Mouse (Mus musculus) retina, adult 2 months (tissue): ENCODE measurements around the gene Map3k14.
"Not testable (repeated sequence)": the region's sequence is repeated elsewhere in the genome, so short reads cannot be mapped to it uniquely, and the experiment has no call there.

Source experiments
- DNase-seq: peaks from one replicate; pipeline ENCODE4 v3.0.0-alpha.2; 2012; ENCODE audit warnings: low read depth, low spot score

Map3k14 gene

DNA sequence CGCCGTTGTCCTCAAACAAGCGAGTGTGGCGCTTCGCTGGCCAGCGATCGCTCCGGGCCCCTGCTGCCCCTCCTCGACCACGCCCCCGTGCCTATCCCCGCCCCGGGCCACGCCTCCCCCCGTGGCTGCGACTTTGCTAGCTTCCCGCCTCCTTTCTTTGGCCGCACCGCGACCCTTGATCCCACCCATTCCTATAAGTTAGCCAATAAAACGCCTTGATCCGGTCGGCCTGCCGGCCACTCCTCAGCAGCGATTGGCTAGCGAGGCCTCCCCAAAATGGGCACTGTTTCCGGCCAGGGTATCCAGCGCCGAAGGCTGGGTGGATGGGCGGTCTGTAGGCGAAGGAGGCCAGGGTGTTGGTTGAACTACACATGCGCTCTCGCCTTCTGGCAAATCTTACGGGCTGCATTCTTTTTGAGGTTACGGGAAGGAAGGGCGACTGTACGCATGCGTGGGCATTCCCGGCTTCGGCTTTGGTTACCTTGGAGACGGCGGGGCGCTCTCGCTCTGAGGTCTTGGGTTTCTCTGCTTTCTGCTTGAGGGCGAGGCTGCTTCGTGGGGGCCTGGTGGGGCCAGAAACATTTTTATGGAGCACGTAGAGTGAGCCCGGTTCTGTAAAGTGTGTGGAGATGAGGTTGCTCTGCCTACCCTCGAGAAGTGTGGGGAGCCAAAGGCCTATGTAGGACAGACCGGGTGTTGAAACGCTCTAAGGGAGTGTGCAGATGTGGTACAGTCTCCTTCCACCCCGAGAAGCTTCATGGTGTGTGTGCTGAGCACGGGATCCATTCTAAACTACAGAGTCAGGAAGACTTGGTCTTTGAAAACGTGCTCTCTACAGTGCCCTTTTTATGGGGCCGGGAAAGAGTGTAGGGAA, at the start of gene Map3k14:
TSS of gene Map3k14 (minus strand) at position 127 of the 874 bp plus-strand sequence.
- DNase-seq: peak; percentile 96

DNA sequence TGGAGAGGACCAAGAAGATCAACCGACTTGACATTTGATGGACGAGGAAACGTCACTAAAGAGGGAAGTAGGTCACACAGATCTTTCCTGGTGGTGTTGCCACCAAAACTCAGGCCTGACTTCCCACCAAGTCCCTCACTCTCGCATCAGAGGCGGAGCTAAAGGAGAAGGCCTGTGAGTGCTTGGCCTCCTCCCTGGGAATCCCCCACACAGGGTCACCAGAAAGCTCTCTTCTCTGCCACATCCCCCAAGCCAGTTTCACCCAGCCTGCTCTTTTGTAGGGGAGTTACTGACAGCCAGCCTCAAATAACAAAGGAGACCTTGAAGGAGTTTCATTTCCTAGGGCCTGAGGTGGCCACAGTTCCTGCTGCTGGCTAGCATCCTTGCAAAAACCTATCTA, 48.1 kb upstream of the Map3k14 start:
- no peak for DNase-seq

DNA sequence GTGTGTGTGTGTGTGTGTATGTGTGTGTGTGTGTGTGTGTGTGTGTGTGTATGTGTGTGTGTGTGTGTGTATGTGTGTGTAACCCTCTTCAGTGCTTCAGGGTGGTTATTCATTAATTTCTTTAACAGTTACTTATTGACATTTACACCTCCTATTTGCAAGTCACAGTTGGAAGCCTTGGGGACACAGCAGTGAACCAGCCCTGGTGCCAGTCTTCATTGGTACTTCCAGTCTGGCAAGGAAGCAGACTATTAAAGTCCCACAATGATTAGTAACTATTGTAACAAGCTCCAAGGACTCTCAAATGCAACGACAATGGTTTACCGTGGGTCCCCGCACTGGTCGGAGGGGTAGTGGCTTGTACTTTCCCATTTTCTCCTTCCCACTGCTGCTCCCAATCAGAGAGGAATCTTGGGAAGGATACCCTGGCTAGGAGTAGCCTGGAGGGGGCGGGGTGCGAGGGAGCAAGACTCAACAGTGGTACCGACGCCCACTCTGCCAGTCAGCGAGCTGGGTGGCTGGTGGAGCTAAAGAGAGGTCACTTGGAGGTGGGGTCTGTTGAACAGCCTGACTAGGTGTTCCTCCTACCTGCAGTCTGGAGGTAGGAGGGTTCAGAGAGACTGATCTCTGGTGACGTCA, 47.6 kb upstream of the Map3k14 start:
- DNase-seq: no peak

DNA sequence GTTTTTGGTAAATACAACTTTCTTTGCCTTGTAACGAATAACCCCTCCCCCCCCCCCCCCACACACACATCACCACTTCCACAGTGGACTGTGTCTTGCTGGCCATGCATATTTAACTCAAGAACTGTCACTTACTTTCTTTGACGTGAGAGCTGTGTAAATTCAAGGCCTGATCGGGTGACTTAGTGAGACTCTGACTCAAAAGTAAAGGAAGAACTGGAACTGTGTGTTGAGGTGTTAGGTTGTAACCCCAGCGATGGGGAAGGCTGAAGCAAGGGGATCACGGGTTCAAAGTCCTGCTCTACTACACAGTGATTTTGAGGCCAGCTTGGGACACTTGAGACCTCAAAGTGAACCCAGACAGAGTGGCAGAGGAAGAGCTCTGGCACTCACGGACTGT, 46.3 kb upstream of the Map3k14 start:
- DNase-seq: no peak

DNA sequence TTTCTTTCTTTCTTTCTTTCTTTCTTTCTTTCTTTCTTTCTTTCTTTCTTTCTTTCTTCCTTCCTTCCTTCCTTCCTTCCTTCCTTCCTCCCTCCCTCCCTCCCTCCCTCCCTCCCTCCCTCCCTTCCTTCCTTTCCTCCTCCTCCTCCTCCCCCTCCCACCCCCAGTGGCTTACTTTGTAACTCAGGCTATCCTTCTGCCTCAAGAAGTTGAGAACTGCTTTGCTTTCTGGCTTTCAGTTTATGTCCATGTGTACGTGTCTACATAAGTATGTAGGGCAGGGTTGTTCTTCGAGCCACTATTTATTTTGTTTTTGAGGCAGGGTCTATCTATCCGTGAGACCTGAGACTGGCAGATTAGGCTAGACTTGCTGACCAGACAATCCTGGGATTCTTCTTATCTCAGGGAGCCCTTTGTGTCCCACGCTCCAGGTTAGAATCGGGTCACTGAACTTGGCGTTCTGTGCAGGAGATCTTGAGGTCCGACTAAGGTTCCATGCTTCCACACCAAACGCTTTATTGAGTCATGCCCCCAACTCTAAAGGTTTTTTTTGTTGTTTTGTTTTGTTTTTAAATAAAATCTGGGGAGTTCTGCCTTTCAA, 45.5 kb upstream of the Map3k14 start:
- no peak for DNase-seq

DNA sequence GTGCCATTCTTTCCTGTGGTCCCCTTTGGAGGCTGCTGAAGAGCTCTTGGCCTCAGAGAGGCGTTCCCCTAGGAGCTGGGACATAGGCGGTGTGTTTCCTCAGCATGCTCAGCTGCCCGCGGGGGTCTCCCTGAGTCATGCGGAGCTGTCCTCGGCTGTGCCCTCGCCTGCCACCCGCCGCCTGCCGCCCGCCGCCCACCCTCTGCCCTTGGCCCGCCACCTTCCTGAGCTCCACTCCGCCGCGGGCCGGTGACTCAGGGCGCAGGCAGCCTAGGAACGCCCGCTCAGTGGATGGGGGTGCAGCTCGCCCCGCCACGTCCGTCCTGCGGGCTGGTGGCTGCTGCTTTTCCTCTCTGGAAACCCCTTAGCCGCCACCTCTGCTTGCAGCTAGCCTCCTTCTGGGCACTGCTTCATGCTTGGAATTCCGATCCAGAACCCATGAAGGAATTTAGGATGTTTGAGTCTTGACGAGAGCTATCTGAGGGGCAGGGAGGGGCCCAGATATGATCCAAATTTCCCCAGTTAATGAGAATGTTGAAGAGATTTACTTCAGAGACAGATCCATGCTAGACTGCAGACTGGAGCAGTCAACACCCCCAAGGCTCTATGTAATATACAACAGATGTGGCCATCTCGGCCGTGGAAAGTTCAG, 44.8 kb upstream of the Map3k14 start:
- no peak for DNase-seq

DNA sequence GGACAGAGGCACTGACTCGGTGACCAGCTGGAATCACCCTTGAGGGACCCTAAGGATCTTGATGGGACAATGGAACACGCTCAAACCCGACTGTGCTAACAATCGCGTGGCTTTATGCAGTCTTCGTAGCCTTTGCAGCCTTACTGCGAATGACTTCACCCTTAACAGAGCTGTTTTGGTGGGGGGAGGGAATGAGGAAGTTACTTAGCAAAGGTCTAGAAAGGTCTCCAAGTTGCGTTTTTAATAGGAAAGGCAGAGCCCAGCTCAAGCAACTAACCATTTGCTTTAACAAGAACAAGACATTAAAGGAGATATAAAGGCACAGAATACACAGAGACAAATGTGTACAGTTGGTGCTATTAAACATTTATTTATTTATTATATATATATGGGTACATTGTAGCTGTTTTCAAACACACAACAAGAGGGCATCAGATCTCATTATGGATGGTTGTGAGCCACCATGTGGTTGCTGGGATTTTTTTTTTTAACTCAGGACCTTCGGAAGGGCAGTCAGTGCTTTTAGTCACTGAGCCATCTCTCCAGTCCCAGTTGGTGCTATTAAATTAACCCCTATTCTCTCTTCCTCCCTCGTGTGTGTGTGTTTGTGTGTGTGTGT, 42.8 kb upstream of the Map3k14 start:
- no peak for DNase-seq

DNA sequence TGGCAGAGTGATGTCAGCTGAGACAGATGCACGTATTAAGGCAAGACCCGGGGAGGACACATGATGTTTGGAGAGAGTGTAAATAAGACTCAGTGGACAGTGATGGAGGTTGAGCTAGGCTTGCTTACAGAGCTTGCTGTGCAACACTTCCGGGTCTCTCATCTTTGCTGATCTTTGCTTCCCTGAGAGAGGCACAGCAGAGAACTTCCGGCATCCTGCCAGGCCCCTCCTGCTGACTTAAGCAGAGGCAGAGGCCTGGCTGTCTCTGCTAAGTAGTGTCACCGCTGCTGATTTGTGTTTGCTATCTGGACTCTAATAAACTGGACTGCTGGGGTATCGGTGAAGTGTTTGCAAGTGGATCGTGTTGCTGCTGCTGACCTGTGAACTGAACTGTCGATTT, 40.6 kb upstream of the Map3k14 start:
- DNase-seq: no peak

DNA sequence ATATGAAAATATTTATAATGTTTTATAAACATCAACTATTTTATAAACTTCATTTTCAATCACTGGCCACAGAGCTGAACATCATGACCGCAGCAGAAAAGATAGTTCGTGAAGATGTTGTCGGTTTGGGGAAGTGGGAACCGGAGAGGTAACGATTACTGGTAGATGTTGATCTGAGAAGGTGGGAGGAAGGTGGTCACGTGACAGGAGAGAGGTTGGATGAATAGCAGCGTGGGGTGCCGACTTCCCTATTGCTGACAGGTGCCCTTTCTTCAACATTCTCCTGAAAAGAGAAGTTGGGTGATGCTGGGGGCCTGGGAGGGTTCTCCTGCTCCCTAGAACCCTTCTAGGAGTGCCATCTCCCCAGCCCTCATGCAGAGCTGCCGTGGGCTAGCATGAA, 37.3 kb upstream of the Map3k14 start:
- no peak for DNase-seq

DNA sequence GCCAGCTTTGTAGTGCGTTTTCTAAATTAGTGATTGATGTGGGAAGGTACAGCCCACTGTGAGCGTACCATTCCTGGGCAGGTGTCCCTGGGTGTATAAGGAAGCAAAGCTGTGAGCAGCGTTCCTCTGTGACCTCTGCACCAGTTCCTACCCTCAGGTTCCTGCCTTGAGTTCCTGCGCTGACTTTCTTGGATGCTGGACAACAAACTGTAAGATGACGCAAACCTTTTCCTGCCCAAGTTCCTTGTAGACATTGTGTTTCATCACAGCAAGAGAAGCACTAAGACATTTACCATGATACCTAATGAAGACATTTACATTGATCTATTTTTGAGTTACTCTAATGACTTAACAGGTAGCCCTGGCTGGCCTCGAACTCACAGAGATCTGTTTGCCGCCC, 27.5 kb upstream of the Map3k14 start:
- no peak for DNase-seq

DNA sequence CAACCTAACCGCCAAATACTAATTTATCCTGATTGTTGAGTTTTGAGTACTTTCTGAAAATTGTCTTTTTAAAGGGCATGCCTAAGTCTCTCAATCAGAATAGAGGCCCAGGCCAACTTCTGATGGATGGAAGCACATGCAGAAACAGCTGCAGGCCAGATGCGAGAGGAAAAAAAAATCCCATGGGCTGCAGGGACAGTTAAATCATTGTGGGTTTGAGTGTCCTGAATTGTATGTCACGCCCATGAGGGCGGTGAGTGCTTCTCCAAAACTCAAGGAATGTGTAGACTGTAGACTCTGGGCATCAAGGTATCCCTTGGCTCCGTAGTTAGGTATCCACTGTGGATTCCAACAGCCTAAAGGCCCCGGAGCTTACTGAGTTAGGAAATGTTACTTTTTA, 26.8 kb upstream of the Map3k14 start:
- no peak for DNase-seq

DNA sequence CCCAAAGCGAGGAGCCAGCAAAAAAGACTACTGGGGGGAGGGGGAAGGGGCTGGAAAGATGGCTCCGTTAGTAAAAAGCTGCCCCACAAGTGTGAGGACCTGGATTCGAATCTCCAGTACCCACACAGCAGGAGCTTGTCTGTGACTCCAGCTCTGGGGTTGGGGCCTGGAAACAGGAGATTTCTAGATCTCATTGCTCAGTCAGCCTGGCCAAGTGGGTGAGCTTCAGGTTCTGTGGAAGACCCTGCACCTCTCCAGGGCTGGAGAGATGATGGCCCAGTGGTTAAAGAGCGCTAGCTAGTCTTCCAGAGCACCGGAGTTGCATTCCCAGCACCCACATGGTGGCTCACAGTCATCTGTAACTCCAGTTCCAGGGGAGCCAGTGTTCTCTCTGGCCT, 25.6 kb upstream of the Map3k14 start:
- no peak for DNase-seq

DNA sequence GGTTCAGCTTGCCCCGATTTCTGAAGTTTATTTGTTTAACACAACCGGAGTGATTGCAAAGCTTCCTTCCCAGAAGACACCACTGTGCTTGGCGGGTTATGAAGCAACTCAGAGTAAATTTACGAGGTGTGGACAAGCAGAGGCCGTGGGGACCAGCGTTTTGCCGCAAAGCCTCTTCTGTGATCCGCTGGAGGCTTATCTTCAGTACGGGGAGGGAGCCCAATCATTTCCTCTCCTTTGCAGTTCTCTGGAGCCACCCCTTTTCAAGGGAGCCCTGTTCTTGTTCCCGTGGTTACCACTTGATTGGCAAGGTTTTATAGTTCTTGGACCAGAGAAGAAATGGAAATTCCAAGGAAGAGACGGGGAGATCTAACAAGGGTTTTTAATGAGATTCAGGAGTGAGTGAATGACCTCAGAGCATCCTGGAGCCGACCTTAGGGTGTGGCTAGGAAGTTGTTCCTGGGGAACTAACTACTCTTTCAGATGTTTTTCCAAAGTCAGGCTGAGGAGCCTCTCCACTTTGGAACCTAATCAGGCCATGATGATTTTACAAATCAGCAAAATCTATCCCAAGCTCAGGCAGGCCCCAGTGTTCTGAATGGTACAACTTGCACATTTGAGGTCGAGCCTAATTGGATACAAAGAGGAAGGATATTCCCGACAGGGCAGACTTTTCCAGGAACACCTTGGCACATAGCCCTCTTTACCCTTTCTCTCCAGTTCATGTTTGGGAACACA, 25.0 kb upstream of the Map3k14 start:
- no peak for DNase-seq

DNA sequence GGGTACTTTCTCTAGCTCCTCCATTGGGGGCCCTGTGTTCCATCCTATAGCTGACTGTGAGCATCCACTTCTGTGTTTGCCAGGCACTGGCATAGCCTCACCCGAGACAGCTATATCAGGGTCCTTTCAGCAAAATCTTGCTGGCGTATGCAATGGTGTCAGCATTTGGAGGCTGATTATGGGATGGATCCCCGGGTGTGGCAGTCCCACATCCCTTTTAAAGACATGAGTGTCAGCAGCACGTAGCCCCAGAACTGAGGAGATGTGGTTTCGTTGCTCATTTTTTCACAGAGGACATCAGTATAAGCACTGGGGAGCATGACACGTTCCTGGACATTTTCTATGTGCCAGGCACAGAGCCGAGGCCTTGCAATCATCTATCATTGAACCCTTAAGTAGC, 23.6 kb upstream of the Map3k14 start:
- DNase-seq: not testable (repeated sequence)

DNA sequence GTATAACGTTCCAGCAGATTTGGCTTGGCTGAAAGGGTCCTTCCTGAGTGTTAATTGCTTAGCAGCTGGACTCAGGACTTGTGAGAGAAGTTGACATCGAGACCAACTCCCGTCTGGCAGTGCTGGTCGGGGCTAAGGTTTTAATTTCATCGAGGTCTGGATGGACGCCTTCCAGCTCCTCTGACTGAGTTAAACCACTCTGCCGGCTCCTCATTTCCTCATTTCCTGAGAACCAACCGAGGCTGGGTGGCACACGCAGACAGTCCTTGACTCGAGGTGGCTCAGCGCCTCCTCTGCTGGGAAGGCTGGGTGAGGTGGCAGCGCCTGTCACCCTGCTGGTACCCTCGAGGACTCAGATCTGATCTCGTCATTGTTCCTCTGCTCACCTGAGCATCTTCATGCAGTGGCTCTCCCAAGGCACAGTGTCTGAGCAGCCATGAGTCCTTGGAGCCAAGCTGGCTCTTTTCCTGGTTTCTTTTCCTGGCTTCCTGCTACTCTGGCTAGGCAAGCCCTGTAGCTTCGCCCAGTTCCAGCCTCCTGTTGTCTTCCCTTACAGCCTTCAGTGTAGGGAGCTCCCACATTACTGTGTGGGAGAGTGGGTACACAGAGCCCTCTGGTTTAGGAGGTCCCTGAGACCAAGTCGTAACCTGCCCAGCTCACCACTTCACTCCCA, 21.2 kb upstream of the Map3k14 start:
- no peak for DNase-seq

DNA sequence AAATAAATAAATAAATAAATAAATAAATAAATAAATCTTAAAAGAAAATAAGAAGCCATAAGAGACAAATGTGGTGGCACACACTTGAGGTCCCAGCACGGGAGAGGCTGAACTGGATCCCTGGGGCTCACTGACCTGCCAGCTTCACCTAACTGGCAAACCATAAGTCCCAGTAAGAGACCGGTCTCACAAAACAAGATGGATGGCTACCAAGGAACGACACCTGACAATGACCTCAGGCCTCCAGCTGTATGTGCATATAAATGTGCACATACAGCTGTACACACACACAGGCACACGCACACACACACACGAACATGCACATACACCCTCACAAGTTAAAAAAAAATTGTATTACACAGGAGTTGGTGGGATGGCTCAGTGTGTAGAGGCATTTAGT, 19.6 kb upstream of the Map3k14 start:
- DNase-seq: no peak

DNA sequence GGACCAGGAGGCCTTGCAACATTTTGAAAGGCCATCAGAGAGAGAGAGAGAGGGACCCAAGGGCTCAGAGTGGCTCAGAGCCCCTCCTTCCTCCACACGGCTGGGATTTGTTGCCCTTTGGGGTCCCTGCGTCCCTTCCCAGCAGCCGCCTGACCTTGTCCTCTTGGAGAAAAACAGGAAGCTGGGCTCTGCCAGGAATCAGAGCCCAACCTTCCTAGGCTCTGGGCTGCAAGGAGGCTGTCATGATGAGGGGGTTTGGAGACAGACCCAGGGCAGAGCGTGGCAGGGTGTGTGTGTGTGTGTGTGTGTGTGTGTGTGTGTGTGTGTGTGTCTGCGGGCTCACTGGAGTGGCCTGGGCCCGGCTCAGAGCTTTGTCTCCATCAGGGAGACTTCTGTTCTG, 18.7 kb upstream of the Map3k14 start:
- no peak for DNase-seq

DNA sequence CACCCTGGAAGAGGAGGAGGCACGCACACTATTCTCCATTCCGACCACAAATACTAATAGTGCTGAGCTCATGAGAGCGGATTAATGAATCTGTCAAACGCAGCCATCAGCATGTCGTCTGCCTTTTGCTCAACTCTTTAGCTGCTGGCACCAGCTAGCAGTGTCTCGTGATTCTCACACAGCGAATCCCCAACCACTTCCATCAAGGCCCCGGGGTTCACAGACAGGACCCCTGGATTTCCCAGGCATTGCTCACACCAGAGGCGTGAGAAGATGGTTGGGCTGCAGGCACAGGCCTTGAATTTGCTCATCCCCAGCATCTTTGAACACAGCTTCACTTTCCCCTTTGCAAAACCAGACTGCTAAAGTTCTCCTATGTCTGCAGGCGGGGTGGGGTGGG, 18.0 kb upstream of the Map3k14 start:
- DNase-seq: no peak

DNA sequence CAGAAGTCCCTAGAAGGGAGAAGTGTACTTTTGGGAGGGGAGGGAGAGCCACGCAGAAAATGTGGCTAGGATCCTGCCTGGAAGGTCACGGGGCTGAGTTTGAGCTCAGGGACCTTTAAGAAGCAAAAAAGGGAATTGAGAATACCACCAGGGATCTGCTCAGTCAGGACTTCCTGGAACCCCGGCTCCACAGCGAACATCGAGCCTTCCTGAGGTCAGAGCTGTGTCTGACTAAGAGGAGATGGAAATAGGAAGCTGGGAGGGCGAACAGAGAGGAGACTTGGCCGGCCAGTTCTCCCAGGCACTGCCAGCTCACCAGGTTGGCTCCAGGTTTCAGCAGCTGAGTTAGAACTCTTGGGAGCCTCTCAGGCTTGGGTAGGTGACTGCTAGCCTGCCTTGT, 14.5 kb upstream of the Map3k14 start:
- no peak for DNase-seq

DNA sequence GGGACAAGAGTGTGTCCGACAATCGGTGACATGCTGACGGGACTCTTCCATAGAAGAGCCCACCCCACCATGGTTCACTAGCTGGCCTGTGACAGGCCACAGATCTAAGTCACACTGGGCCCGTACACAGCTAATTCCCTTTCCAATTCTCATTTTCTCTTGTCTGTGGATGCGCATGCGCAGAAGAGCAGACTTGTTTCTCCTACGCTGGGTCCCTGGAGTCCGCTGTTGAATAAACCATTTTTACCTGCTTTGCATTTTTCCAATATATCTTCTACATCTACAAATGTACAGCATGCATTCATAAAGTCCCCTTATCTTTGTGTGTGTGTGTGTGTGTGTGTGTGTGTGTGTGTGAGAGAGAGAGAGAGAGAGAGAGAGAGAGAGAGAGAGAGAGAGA, 9.2 kb upstream of the Map3k14 start:
- DNase-seq: no peak

DNA sequence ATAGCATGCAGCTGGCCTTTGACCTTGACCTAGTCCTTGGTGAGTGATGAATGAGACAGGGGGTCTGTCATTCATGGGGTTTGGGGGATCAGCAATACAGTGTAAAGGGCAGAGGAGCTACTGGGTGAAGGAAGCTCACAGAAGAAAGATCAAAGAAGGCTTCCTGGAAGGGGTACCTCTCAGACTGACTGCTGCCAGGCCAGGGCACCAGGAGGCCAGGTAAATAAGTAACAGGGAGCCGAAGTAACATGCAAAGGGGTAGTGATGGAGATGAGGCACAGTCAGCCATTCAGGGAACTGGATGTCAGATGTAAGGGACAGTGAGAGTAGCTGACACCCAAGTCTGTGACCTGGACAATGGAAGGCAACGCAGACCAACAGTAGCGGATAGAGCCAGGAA, 5.6 kb upstream of the Map3k14 start:
- DNase-seq: no peak
